Mouse (Mus musculus): ENCODE data around the gene B3gat3.

GRCm38 (mm10) chr19:8943047-8943446, 22.9 kb downstream of the B3gat3 start:
- no peak for TF ChIP-seq CTCF (IDR thresholded peaks at IDR 0.05; ENCODE audit: borderline replicate concordance, insufficient read depth, low read length)
- TF ChIP-seq POLR2A (IDR thresholded peaks at IDR 0.05; ENCODE audit: low read depth, low read length) = no peak

Measured in embryonic fibroblast, embryonic 13.5 days (primary cell).